Mouse (Mus musculus): Measurements from ENCODE around the gene Olfr97.

GRCm38 (mm10) chr17:37283360-37283759 is 46.2 kb upstream of the Olfr97 start, which contains the start of gene Olfr99:
- TF ChIP-seq EP300 (IDR thresholded peaks at IDR 0.05): no peak
- TF ChIP-seq CTCF (IDR thresholded peaks at IDR 0.05): no peak

Measured in lung, postnatal 0 days (tissue).